Mouse (Mus musculus): ENCODE measurements around the gene Mtap.

The Mtap gene

GRCm38 (mm10) chr4:89212178-89212577, 75.3 kb downstream of the Mtap start:
- no peak for DNase-seq (ENCODE audit: low read depth, low spot score)

Measured in retina, postnatal 7 days (tissue).